Mouse (Mus musculus) midbrain, embryonic 11.5 days (tissue): Measurements from ENCODE around the gene Socs2. TPM values are rescaled to one million over a fixed set of nuclear protein-coding genes. Genes with fewer than 3 reads are reported as not detected.

Source experiments
- polyA plus RNA-seq: library from polyadenylated mRNA; unstranded; fragments of >200 nt; fragmentation: Nextera tagmentation; extraction: Ambion mirVana; gene quantifications from 2 replicates; pipeline ENCODE4 v1.2.1, GENCODE M21; 2014

Gene Socs2
- polyA plus RNA-seq, 1 experiment from 2014 or later, result 28.8 TPM

Other genes with a start within 250 kb of the Socs2 start
- gene Cradd, start 93.0 kb downstream of the Socs2 start, polyA plus RNA-seq, result 15.0 and 18.0 TPM in 2 replicates
- gene Mrpl42, start 84.8 kb upstream of the Socs2 start, polyA plus RNA-seq, result 316 and 343 TPM in 2 replicates
- gene Ube2n, start 98.0 kb upstream of the Socs2 start, polyA plus RNA-seq, result 518 and 522 TPM in 2 replicates
- 141 and 148 TPM in 2 replicates for gene Nudt4, start 147.0 kb upstream of the Socs2 start, polyA plus RNA-seq